Mouse (Mus musculus) midbrain, embryonic 11.5 days (tissue): ENCODE data around the gene Dchs2. TPM values are rescaled to one million over a fixed set of nuclear protein-coding genes. Genes with fewer than 3 reads are reported as not detected.

Experiments used
- ATAC-seq: fragments of 200-750 bp; cut with Nextera tagmentation; 2 replicates; pipeline ENCODE4 v1.8.0; 2017; ENCODE audit warnings: moderate TSS enrichment, moderate library complexity; ENCODE audit not compliant: low FRiP score
- DNase-seq: peaks from one replicate; pipeline ENCODE4 v3.0.0; 2015; ENCODE audit warnings: low spot score; ENCODE audit errors: missing footprints
- H3K27ac ChIP-seq: fragments of 300-500 bp; sonication (generic); 2 replicates; pipeline ENCODE4 v1.5.1; 2014; ENCODE audit warnings: low read depth, low read length
- H3K27me3 ChIP-seq: fragments of 300-500 bp; sonication (generic); 2 replicates; pipeline ENCODE4 v1.6.1; 2014; ENCODE audit warnings: mild to moderate bottlenecking, low read length, moderate library complexity, mixed read lengths; ENCODE audit not compliant: control insufficient read depth, insufficient read depth
- H3K36me3 ChIP-seq: fragments of 300-500 bp; sonication (generic); 2 replicates; pipeline ENCODE4 v1.6.1; 2014; ENCODE audit warnings: mild to moderate bottlenecking, low read length, moderate library complexity, mixed read lengths; ENCODE audit not compliant: control insufficient read depth, insufficient read depth
- H3K4me1 ChIP-seq: fragments of 300-500 bp; sonication (generic); 2 replicates; pipeline ENCODE4 v1.6.1; 2014; ENCODE audit warnings: low read length; ENCODE audit not compliant: control insufficient read depth, insufficient read depth
- H3K4me2 ChIP-seq: fragments of 300-500 bp; sonication (generic); 2 replicates; pipeline ENCODE4 v1.6.1; 2014; ENCODE audit warnings: mild to moderate bottlenecking, moderate library complexity
- H3K4me3 ChIP-seq: fragments of 300-500 bp; sonication (generic); 2 replicates; pipeline ENCODE4 v1.5.1; 2014; ENCODE audit warnings: low read depth, low read length
- H3K9ac ChIP-seq: fragments of 300-500 bp; sonication (generic); 2 replicates; pipeline ENCODE4 v1.6.1; 2014; ENCODE audit warnings: low read length
- H3K9me3 ChIP-seq: fragments of 300-500 bp; sonication (generic); 2 replicates; pipeline ENCODE4 v1.6.1; 2016; ENCODE audit warnings: low read length; ENCODE audit not compliant: control insufficient read depth
- WGBS: fragments of 180-500 bp; shearing (Covaris S2); extraction: QIAGEN DNeasy Blood & Tissue Kit; methylation state at CpG from one replicate; pipeline ENCODE4 v1.1.7; 2014; 5-methylcytosine and 5-hydroxymethylcytosine counted together
- polyA plus RNA-seq: library from polyadenylated mRNA; unstranded; fragments of >200 nt; fragmentation: Nextera tagmentation; extraction: Ambion mirVana; gene quantifications from 2 replicates; pipeline ENCODE4 v1.2.1, GENCODE M21; 2014

Gene Dchs2
- polyA plus RNA-seq, 1 experiment from 2014 or later: 0.19 TPM

DNA sequence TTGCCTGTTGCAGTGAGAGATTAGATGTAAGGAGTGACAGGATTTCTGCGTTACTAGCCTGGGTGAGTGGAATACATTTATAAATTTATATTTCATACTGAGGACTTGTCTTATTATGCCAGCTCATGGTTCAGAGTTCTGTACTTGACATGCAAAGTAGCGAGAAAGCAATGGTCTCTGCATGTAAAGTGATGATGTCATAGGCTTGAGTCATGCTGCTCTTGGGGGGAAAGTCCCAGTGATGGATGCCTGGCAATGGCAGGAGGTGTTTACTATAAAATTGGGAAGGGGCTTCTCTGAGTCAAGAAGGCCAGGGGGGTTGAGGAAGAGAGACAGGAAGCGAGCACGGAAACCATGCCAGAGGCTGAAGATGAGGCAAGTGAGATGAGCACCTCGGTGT is 57.8 kb downstream of the Dchs2 start:
- 96% methylated on average over 5 of the region's 5 CpGs for WGBS
- ATAC-seq (no peak), DNase-seq (no peak)
- Histone ChIP-seq H3K27ac (no peak overlapping the region), H3K9ac (no peak overlapping the region), H3K4me1 (no peaks in the 10 kb centered on the region), H3K36me3 (no peaks in the 10 kb centered on the region), H3K9me3 (no peaks in the 10 kb centered on the region), H3K27me3 (no peaks in the 10 kb centered on the region), H3K4me3 (no peak overlapping the region), H3K4me2 (no peak overlapping the region)

DNA sequence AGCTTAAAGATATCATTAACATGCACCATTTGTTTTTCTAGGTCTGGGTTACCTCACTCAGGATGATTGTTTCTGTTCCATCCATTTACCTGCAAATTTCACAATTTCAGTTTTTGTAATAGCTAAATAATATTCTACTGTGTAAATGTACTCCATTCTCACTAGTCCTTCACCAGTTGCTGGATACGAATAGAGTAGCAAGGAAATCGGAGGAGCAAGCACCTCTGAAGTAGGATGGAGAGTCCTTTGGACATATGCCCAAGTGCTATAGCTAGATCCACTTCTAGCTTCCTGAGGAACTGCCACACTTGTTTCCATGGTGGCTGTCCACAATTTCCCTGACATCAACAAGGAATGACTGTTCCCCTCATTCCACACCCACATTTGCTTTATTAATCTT is 63.5 kb downstream of the Dchs2 start:
- Histone ChIP-seq H3K27me3 (no peaks in the 10 kb centered on the region), H3K9me3 (no peaks in the 10 kb centered on the region), H3K36me3 (no peaks in the 10 kb centered on the region), H3K27ac (no peak overlapping the region), H3K4me1 (no peaks in the 10 kb centered on the region), H3K4me3 (no peak overlapping the region), H3K4me2 (no peak overlapping the region), H3K9ac (no peak overlapping the region)
- no peak for ATAC-seq
- 95% methylated on average over 2 of the region's 2 CpGs for WGBS
- no peak for DNase-seq

DNA sequence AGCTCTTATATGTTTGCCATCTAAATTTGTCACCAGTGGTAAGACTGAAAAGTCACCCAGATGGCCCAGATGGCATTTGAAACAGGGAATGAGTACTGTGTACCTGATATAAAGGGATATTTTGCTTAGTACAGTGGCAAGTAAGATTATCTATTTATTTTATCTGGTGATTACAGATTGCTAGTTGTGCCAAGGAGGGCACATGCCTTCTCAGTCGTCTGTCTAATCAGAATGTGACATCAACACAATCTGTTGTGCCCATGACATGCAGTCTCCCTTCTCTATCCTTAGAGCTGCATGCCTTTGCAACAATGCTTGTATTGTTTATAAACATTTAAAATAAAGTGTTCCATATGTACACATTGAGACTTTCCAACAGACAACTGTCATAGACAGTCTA is 64.7 kb downstream of the Dchs2 start:
- no peak overlapping the region for H3K4me2 ChIP-seq
- no peak overlapping the region for H3K27ac ChIP-seq
- no peak for ATAC-seq
- H3K27me3 ChIP-seq: no peaks in the 10 kb centered on the region
- no peaks in the 10 kb centered on the region for H3K9me3 ChIP-seq
- WGBS: 85% methylated on average over 1 of the region's 1 CpGs
- no peak for DNase-seq
- H3K4me1 ChIP-seq: no peaks in the 10 kb centered on the region
- no peak overlapping the region for H3K9ac ChIP-seq
- no peak overlapping the region for H3K4me3 ChIP-seq
- H3K36me3 ChIP-seq: no peaks in the 10 kb centered on the region

DNA sequence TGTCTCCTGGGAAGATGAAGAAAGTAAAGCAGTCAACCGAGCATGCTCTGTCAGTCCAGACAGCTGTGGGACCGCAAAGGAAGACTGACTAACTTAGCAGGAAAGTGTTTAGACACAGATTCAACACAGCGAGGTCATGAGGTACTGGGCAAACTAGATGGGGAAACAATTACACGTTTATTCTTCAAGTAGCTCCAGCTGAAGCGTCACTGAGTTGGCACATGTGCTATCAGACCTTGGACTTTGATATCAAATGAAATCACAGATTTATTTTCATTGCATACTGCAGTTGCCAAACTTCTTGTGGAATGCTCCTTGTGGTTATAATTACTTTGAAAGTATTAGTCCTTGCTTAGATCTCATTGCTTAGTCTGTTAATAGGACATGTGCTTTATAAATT is 67.2 kb downstream of the Dchs2 start:
- H3K36me3 ChIP-seq: no peaks in the 10 kb centered on the region
- WGBS: 78% methylated on average over 5 of the region's 5 CpGs
- DNase-seq: no peak
- H3K9ac ChIP-seq: no peak overlapping the region
- no peak overlapping the region for H3K27ac ChIP-seq
- H3K4me2 ChIP-seq: no peak overlapping the region
- H3K9me3 ChIP-seq: no peaks in the 10 kb centered on the region
- no peak overlapping the region for H3K4me3 ChIP-seq
- no peaks in the 10 kb centered on the region for H3K4me1 ChIP-seq
- no peaks in the 10 kb centered on the region for H3K27me3 ChIP-seq
- ATAC-seq: no peak

DNA sequence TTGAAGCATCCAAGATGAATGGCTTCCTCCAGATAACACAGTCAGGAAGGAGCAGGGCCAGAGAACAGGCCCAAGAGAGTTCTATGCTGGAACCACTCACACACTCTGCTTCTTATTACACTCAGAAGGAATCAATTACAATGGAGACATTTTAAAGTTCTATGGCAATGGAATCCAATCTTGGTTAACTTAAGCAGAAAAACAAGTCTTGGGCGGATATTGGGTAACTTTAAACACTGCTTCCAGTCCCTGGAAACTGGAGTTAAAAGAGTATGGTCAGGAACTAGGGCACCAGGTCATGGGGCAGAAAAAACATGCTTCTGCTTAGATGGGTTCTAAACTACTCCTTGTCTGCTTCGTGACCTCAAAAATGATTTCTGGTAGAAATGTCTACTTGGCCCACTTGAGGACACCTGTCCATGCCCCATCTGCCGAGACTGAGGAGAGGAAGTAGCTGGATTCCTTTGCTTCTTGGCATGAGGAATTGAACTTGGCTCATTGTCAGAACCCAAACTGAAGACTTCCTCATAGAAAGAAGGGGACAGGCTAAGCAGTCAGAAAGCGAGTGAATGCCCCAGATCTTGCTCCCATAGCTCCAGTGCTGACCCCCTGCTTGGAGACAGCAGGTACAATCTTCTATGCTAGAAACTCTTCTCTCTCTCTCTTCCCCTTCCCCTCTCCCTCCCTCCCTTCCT is 73.7 kb downstream of the Dchs2 start:
- Histone ChIP-seq H3K36me3 (no peaks in the 10 kb centered on the region), H3K4me1 (no peaks in the 10 kb centered on the region), H3K4me3 (no peak overlapping the region), H3K9ac (no peak overlapping the region), H3K27ac (no peak overlapping the region), H3K9me3 (no peaks in the 10 kb centered on the region), H3K27me3 (no peaks in the 10 kb centered on the region), H3K4me2 (no peak overlapping the region)
- no peak for DNase-seq
- 69% methylated on average over 4 of the region's 4 CpGs for WGBS
- ATAC-seq: no peak

DNA sequence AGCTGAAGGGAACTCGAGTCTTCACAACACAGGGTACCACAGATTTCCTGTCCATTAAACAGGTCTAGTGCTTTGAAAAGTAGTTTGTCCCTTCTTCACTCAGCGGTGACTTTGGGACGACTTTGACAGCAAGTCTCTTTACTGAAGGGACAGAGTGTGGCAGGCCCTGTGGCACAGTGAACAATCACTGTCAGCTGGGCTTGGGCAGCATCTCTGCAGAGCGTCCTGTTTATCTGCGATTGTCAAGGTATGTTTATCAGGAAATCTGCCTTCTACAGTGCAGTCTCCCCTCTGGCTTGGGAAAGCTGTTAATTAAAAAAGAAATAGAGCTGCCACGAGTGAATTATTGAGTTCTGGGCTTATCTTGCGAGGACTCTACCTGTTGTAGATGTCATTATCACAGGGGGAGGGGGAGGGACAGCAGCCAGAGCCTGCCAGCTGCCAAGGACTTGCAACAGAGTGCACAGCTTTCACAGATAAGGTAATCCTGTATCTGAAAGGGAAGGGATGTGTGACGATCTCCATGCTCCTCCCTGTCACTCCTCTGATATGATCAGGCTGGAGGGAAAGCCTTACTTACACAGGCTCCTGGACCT is 77.4 kb downstream of the Dchs2 start:
- Histone ChIP-seq H3K9me3 (no peaks in the 10 kb centered on the region), H3K27ac (no peak overlapping the region)
- DNase-seq: no peak

DNA sequence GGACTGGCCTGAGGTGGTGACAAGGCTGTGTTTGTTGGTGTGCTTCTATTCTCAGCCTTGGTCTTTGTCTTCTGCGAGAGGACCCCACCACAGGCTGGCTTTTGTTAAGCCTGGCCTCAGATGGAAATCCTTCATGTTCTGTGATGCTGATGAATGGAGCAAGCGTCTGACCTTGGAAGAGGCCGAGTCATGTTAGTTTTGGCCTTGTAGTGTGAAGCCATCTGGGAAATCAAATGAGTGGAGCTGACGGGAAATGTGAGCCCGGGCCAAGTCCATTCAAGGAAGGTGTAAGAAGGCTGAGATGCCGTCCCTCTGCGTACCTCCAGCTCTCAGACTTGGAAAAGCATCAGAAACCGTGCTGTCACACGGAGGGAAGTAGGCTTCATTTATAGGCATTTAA is 81.9 kb downstream of the Dchs2 start:
- Histone ChIP-seq H3K9ac (no peak overlapping the region), H3K4me1 (no peaks in the 10 kb centered on the region), H3K27me3 (no peaks in the 10 kb centered on the region), H3K4me3 (no peak overlapping the region), H3K27ac (no peak overlapping the region), H3K4me2 (no peak overlapping the region), H3K36me3 (no peaks in the 10 kb centered on the region), H3K9me3 (no peaks in the 10 kb centered on the region)
- ATAC-seq: no peak
- DNase-seq: no peak
- WGBS: 81% methylated on average over 9 of the region's 9 CpGs

More for the DNA sequence above, 77.4 kb downstream of the Dchs2 start:
- Histone ChIP-seq H3K36me3 (no peaks in the 10 kb centered on the region), H3K27me3 (no peaks in the 10 kb centered on the region), H3K4me1 (no peaks in the 10 kb centered on the region), H3K4me3 (no peak overlapping the region), H3K9ac (no peak overlapping the region), H3K4me2 (no peak overlapping the region)
- no peak for ATAC-seq
- 59% methylated on average over 8 of the region's 8 CpGs for WGBS

DNA sequence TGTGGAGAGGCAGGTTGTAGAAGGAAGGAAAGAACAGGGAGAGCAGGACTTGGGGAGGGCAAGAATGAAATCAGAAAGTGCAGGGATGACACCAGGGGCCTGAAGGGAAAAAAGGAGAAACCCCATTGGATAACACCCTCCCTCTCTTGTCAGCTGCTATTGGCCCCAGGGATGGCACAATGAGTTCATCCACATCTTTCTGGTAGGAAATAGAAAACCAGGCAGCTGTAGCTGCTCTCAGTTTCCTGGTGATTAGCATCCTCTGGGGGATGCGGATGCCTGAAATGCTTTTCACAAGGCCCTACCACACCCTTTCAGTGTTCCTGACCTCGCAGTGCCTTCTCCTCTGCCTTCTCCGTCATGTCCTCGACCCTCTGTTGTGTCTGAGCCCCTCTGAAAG is 82.5 kb downstream of the Dchs2 start:
- Histone ChIP-seq H3K36me3 (no peaks in the 10 kb centered on the region), H3K9ac (no peak overlapping the region), H3K27me3 (no peaks in the 10 kb centered on the region), H3K4me3 (no peak overlapping the region), H3K27ac (no peak overlapping the region), H3K4me1 (no peaks in the 10 kb centered on the region), H3K4me2 (no peak overlapping the region), H3K9me3 (no peaks in the 10 kb centered on the region)
- ATAC-seq (no peak), DNase-seq (no peak)
- WGBS: 67% methylated on average over 4 of the region's 4 CpGs

DNA sequence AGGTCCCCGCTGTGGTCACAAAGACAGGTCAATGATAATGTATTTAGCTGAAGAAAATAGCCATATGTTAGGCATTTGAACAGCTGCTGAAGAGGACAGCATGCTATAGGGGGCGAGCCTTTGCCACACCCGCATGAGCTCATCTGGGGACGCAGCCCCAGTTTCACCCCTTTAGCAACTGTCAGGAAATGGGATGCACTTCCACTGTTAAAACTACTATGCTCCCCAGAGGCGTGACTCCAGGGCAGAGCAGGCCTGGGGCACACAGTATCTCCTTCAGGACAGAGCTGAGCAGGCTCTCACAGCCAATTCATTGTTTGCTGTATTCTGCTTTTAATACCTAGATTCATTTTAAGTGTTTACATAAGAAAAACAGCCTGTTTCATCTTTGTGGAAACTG is 84.2 kb downstream of the Dchs2 start:
- H3K36me3 ChIP-seq: no peaks in the 10 kb centered on the region
- WGBS: 73% methylated on average over 5 of the region's 5 CpGs
- H3K27me3 ChIP-seq: no peaks in the 10 kb centered on the region
- H3K4me3 ChIP-seq: no peak overlapping the region
- H3K4me2 ChIP-seq: no peak overlapping the region
- H3K9me3 ChIP-seq: no peaks in the 10 kb centered on the region
- H3K4me1 ChIP-seq: no peaks in the 10 kb centered on the region
- no peak overlapping the region for H3K27ac ChIP-seq
- no peak for DNase-seq
- no peak overlapping the region for H3K9ac ChIP-seq
- ATAC-seq: no peak
